Mouse (Mus musculus): ENCODE data around the gene Pus10.
"Not testable (repeated sequence)": the region's sequence is repeated elsewhere in the genome, so short reads cannot be mapped to it uniquely, and the experiment has no call there.

Gene Pus10

DNA sequence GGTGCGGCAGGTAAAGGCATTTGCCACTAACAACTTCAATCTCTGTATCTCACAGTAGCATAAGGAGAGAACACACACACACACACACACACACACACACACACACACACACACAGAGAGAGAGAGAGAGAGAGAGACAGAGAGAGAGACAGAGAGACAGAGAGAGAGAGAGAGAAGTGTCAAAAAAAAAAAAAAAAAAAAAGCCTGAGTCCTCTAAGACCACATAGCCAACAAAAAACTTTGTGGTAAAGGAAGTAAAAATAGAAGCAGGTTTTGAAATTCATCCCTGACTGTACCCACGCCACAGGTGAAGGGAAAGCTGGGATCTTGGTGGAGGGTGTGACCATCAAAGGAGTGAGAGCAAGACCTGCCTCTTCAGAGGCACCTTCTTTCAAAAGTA is 92.7 kb downstream of the Pus10 start:
- DNase-seq (ENCODE audit: low spot score in 2 of 2): no peak

DNA sequence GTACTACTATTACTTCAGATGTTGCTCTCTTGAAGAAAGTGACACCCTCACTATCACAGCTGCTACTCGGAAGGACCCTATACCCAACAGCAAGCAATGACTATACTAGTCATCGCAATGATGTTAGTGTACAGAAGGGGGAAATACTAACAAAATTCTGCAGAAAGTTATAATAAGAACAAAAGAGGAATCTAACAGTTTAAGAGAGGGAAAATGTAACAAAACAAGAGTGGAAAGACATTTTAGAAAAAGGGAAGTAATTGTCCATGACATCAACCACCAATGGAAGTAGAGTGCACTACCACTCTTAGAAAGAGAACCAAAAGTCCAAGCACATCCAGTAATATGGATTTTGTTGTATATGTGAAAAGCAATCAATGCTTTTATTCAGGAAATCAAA is 97.2 kb downstream of the Pus10 start:
- DNase-seq (ENCODE audit: low spot score in 2 of 2): no peak

DNA sequence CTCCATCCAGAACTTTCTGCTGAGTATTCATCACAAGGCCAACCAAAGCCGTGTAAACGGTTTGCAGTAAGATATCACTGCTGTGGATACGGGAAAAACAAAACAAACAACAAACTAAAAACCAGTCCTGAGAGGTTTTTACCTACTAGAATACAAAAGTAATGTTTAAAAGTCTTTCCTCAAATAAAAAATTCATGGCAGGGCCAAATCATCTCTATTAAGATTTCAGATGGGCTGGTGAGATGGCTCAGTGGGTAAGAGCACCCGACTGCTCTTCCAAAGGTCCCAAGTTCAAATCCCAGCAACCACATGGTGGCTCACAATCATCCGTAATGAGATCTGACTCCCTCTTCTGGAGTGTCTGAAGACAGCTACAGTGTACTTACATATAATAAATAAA is 101.9 kb downstream of the Pus10 start:
- not testable (repeated sequence) for DNase-seq (ENCODE audit: low spot score in 2 of 2)

DNA sequence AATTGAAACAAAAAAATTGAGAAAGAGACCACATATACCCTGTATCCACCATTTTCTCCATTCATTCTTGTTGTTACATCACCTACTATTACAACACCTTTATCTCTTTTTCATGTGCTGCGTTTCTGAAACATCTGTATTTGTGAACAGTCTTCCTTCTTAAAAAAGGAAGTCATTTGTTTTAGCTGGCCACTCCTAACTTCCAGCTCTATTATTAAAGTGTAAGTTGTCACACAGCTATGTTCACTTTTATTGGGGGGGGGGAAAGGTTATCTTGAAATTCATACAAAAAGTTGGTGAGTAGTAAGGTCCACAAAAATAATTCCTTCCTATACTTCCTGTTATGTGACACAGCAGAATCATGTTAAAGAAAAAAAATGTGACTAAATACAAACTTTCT is 102.5 kb downstream of the Pus10 start:
- no peak for DNase-seq (ENCODE audit: low spot score in 2 of 2)

DNA sequence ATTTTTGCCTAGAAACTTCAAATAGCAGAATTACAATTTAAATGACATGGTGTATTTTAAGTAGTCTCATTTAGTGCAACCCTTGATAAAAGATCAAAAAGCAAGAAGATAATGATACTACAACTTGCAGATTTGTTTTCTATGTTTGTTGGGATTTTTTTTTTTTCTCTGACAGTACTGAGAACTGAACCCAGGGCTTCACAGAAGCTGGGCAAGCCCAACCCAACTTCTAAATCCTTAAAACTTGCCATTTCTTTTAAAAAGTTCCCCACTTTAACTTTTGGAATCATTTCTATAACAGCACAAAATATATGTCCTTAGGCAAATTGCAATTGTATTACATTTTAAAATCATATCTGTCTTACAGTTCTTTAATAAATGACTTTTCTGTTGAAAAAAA is 103.6 kb downstream of the Pus10 start:
- DNase-seq (ENCODE audit: low spot score in 2 of 2): no peak

DNA sequence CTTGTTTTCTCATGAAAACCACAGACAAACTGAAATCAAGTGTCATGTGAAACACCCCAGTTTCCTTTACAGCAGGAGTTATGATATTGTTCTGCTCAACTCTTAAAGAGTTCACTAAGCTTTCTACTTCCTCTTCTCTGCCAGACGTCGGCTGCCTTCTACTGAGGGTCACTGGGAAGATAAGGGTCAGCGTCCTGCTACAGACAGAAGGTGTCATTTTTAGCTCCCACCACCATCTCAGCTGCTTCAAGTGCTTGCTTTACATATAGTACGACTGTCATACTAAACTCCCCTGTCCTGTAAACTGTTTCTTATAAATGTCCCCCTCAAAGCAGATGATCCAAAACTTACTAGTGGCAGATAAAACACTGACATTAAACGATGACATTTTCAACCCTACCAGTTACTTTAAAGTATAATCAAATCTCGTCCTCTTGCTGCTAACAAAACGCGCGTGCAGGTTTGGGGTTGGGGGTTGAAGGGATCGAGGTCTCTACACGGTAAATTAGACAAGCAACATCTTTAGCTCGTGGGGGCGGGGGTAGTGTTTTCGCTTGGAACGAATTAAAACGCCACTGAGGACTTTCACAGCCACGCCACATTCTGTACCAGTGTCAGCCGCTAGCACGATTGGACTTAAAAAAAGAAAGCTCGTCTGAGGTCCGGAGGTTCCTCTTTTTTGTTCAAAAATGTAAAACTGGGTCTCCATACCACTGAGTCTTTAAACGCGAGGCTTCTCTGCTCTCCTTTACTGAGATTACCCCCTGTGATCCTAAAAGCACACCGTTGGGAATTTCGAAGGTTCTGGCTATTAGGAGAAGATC is 104.4 kb downstream of the Pus10 start:
- DNase-seq (ENCODE audit: low spot score in 2 of 2): peak in 1 of 2 experiments; percentile 19

DNA sequence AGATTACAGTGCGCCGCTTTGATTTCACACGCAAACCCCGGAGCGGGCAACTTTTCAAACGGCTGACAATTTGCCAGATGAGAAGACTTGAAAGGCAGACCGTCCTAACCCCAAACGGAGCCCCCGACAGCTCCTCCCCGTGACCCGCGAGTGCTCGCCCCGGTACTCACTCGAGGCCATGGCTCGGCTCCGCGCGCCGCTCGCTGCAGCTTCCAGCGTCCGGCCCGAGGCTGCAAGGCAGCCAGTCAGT is 105.0 kb downstream of the Pus10 start:
- no peak for DNase-seq (ENCODE audit: low spot score in 2 of 2)

DNA sequence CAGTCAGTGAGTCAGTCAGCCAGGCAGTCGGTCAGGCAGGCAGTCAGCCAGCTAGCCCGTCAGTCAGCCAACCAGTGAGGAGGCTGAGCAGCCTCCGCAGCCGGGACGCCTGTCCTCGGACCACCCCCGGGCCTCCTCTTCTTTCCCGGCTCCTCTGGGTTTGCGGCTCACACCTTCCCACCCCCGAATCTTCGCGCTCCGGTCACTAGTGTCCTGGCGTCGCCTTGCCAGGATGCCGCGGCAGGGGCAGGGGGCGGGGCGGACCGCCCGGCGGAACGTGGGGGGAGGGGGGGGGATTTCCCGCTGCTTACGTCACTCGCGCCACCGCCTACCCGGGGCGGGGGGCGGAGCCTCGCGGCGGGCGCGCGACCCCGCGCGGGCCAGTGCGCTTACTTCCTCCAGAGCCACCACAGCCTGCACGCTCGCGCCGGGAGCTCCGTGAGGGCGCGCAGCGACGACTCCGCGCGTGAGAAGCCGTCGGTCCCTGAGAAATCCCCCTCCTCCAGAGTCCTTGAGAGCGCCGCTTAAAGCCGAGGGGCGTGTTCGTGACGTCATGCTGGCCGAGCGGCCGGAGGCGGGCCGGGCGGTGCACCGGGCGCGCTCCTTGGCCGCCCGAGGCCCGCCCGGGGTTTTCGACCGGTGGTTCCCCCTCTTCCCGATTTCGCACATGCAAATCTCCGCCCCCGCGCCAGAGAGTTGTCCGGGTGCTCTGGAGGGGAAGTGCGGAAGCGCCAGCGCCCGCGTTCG is 105.5 kb downstream of the Pus10 start, which contains the start of gene Rel:
Gene Rel, minus strand, starts transcription at position 211 of the 747 bp plus-strand sequence.
- DNase-seq (ENCODE audit: low spot score in 2 of 2): peak; percentile 77 to 89

DNA sequence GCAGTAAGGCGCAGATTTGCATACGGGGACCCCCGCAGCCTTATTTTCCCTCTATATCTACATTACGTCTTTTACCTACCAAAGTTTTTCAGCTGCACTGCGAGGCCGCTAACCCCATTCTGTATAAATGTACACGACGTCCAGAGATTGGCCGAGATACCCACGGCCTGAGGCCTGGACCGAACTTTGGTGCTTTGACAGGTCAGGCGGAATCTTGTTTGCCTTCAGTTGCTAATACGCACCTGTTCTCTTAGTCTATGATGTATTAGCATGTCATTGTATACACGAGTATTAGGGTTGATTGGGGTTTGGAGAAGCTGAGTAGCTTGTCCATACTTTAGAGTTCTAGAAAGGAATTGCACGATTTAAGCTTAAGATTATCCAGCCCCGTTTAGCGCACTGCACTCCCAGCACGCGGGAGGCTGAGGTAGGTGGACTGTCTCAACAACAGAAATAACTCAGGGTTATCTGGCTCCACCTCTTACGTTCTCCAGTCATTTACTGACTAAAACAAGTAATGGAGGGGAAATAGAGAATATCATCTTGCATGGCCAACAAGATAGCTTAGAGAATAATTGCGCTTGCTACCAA is 106.1 kb downstream of the Pus10 start:
- DNase-seq (ENCODE audit: low spot score in 2 of 2): no peak

DNA sequence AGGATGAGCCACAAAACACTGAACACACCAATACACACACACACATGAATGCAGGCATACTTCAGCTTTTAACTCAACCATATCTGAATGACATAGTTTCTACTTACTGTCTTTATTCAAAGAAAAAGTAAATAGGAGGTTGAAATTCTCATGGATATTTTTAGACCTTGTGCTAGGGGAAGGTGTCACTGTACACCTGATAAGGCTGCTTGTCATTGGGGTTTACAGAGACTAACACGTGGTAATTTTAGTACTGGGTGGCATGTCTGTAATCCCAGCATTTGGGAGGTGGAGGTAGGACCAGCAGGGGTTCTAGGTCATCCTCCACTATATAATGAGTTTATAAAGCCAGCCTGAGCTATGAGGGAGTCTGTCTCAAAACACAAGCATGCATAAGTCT is 107.0 kb downstream of the Pus10 start:
- DNase-seq (ENCODE audit: low spot score in 2 of 2): no peak

DNA sequence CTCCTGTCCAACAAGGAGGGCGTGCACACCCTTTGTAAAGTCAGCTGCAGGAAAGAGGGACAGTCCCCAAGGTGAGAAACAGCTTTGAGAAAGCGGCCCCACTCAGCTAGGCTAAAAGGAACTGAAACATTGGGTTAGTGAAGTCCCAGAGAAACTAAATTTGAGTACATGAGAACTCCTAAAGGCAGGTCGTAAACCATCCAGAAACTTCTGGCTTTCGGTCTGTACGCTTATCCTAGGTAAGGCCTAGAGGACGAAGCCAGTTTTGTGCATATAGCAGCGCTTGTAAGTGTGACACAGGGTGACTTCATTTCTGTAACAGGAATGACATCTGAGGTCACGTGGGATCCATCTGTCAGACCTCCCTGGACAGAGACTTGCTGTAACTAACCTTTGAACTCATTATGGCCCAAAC is 113.3 kb downstream of the Pus10 start:
- DNase-seq (ENCODE audit: low spot score in 2 of 2): peak in 1 of 2 experiments; percentile 39

DNA sequence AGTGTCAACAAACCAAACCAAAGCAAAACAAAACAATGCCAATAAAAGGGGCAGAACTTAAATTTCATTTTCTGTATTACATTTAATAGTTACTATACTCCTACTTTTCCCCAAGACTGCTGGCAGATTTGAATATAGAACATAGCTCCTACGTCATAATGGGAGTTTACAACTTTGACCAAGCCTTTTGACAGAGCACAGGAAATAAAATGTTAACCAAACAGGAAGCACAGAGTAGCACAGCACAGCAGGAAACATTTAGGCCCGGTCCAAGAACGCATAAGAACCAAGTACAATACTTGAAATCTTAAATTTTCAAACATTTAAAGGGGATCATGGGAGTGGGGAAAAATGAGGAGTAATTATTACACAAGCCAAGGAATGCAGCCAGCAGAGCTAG is 116.6 kb downstream of the Pus10 start:
- no peak for DNase-seq (ENCODE audit: low spot score in 2 of 2)
